Mouse (Mus musculus): ENCODE results near the gene Tead1.

Gene Tead1

DNA sequence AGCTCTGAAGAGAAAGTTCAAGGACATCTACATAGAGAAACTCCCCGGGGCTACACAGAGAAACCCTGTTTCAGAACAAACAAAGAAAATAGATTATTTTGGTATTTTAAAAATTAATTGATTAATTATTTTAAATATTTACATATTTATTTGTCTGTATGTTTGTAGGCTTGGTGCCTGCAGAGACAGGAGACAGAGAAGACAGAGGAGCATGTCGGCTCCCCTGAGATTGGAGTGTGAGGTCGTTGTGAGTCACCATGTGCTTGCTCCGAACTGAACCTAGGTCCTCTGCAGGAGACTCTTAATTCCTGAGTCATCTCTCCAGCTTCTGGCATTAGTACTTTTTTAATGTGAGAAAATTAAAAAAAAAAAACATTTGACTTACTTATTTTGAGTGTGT is 24.2 kb downstream of the Tead1 start:
- no peaks in the 10 kb centered on the region for H3K27me3 ChIP-seq (ENCODE audit: control insufficient read depth, insufficient read depth, low read length, poor library complexity, severe bottlenecking)
- H3K36me3 ChIP-seq (ENCODE audit: control insufficient read depth, insufficient read depth, low read length, poor library complexity, severe bottlenecking): no peaks in the 10 kb centered on the region
- no peak for DNase-seq (ENCODE audit: low read depth, low spot score)

GRCm38 (mm10) chr7:112705870-112706269 is 26.8 kb downstream of the Tead1 start:
- Histone ChIP-seq H3K27me3 (ENCODE audit: control insufficient read depth, insufficient read depth, low read length, poor library complexity, severe bottlenecking) (no peaks in the 10 kb centered on the region), H3K36me3 (ENCODE audit: control insufficient read depth, insufficient read depth, low read length, poor library complexity, severe bottlenecking) (no peaks in the 10 kb centered on the region)
- DNase-seq (ENCODE audit: low read depth, low spot score): no peak

DNA sequence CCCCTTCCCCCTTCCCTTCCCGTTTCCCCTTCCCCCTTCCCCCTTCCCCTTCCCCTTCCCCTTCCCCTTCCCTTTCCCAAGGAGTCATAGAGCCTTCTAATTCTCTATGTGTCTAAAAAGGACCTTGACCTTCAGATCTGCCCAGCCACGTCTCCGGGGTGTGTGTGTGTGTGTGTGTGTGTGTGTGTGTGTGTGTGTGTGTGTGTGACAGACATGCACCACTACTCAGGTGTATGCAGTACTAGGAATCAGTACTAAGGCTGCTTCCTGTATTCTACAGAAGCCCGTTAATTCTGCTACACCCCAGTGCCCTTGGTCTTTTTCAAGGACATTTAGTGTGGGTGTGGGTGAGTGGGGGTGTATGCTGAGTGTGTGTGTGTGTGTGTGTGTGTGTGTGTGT is 27.6 kb downstream of the Tead1 start:
- DNase-seq (ENCODE audit: low read depth, low spot score): no peak

GRCm38 (mm10) chr7:112710409-112711107 is 31.4 kb downstream of the Tead1 start:
- no peak for DNase-seq (ENCODE audit: low read depth, low spot score)
- Histone ChIP-seq H3K27me3 (ENCODE audit: control insufficient read depth, insufficient read depth, low read length, poor library complexity, severe bottlenecking) (no peaks in the 10 kb centered on the region), H3K36me3 (ENCODE audit: control insufficient read depth, insufficient read depth, low read length, poor library complexity, severe bottlenecking) (no peaks in the 10 kb centered on the region)

More for the DNA sequence above, 27.6 kb downstream of the Tead1 start:
- Histone ChIP-seq H3K27me3 (ENCODE audit: control insufficient read depth, insufficient read depth, low read length, poor library complexity, severe bottlenecking) (no peaks in the 10 kb centered on the region), H3K36me3 (ENCODE audit: control insufficient read depth, insufficient read depth, low read length, poor library complexity, severe bottlenecking) (no peaks in the 10 kb centered on the region)

- DNase-seq (ENCODE audit: low read depth, low spot score): no peak
- H3K27me3 ChIP-seq (ENCODE audit: control insufficient read depth, insufficient read depth, low read length, poor library complexity, severe bottlenecking): no peaks in the 10 kb centered on the region
- no peaks in the 10 kb centered on the region for H3K36me3 ChIP-seq (ENCODE audit: control insufficient read depth, insufficient read depth, low read length, poor library complexity, severe bottlenecking)
Measured at GRCm38 (mm10) chr7:112711977-112712376, 32.9 kb downstream of the Tead1 start.

GRCm38 (mm10) chr7:112713509-112713908 is 34.4 kb downstream of the Tead1 start:
- no peaks in the 10 kb centered on the region for H3K27me3 ChIP-seq (ENCODE audit: control insufficient read depth, insufficient read depth, low read length, poor library complexity, severe bottlenecking)
- no peak for DNase-seq (ENCODE audit: low read depth, low spot score)
- no peaks in the 10 kb centered on the region for H3K36me3 ChIP-seq (ENCODE audit: control insufficient read depth, insufficient read depth, low read length, poor library complexity, severe bottlenecking)

DNA sequence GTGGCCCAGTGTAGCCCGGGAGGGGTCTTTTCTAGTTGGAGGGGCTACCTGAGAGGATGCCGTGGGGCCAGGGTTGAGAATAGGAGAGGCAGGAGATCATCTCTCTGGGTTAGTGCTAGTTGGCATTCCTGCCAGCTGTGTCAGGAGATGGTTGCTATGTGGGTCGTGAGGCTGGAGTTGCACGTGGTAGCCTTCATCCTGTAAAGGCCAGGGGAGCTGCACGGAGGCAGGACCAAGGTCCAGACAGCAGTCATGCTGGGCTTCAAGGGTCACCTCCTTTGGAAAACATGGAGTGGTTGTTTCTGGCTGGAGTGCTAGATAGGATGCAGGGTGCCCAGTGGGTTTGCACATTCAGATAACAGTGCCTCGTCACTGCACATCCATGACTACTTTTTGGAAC is 35.7 kb downstream of the Tead1 start:
- H3K36me3 ChIP-seq (ENCODE audit: control insufficient read depth, insufficient read depth, low read length, poor library complexity, severe bottlenecking): no peaks in the 10 kb centered on the region
- H3K27me3 ChIP-seq (ENCODE audit: control insufficient read depth, insufficient read depth, low read length, poor library complexity, severe bottlenecking): no peaks in the 10 kb centered on the region
- DNase-seq (ENCODE audit: low read depth, low spot score): no peak

DNA sequence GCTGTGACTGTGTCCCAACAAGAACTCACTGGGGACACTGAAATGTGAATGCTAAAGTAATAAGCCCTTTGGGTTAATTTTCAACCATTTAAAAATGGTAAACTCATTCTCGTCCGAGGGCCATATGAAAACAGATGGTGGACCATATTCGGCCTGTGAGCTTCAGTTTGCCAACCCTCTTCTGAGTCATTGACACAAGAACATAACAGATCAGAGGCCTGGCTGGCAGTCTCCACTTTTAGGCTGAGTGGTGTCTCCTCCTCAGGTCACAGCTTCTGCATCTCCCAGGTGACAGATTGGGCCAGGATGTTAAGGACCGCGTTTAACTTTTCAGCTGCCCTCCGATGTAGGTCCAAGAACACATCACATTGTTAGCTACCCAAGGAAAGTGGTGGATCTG is 37.6 kb downstream of the Tead1 start:
- no peaks in the 10 kb centered on the region for H3K27me3 ChIP-seq (ENCODE audit: control insufficient read depth, insufficient read depth, low read length, poor library complexity, severe bottlenecking)
- no peaks in the 10 kb centered on the region for H3K36me3 ChIP-seq (ENCODE audit: control insufficient read depth, insufficient read depth, low read length, poor library complexity, severe bottlenecking)
- no peak for DNase-seq (ENCODE audit: low read depth, low spot score)

GRCm38 (mm10) chr7:112717676-112718075 is 38.6 kb downstream of the Tead1 start:
- Histone ChIP-seq H3K36me3 (ENCODE audit: control insufficient read depth, insufficient read depth, low read length, poor library complexity, severe bottlenecking) (no peaks in the 10 kb centered on the region), H3K27me3 (ENCODE audit: control insufficient read depth, insufficient read depth, low read length, poor library complexity, severe bottlenecking) (no peaks in the 10 kb centered on the region)
- DNase-seq (ENCODE audit: low read depth, low spot score): no peak

GRCm38 (mm10) chr7:112719394-112720142 is 40.5 kb downstream of the Tead1 start:
- H3K27me3 ChIP-seq (ENCODE audit: control insufficient read depth, insufficient read depth, low read length, poor library complexity, severe bottlenecking): no peaks in the 10 kb centered on the region
- no peak for DNase-seq (ENCODE audit: low read depth, low spot score)
- H3K36me3 ChIP-seq (ENCODE audit: control insufficient read depth, insufficient read depth, low read length, poor library complexity, severe bottlenecking): no peaks in the 10 kb centered on the region

GRCm38 (mm10) chr7:112720143-112720988 is 41.2 kb downstream of the Tead1 start:
- no peaks in the 10 kb centered on the region for H3K36me3 ChIP-seq (ENCODE audit: control insufficient read depth, insufficient read depth, low read length, poor library complexity, severe bottlenecking)
- no peaks in the 10 kb centered on the region for H3K27me3 ChIP-seq (ENCODE audit: control insufficient read depth, insufficient read depth, low read length, poor library complexity, severe bottlenecking)
- DNase-seq (ENCODE audit: low read depth, low spot score): no peak

GRCm38 (mm10) chr7:112720989-112721337 is 41.8 kb downstream of the Tead1 start:
- DNase-seq (ENCODE audit: low read depth, low spot score): no peak
- Histone ChIP-seq H3K27me3 (ENCODE audit: control insufficient read depth, insufficient read depth, low read length, poor library complexity, severe bottlenecking) (no peaks in the 10 kb centered on the region), H3K36me3 (ENCODE audit: control insufficient read depth, insufficient read depth, low read length, poor library complexity, severe bottlenecking) (no peaks in the 10 kb centered on the region)

DNA sequence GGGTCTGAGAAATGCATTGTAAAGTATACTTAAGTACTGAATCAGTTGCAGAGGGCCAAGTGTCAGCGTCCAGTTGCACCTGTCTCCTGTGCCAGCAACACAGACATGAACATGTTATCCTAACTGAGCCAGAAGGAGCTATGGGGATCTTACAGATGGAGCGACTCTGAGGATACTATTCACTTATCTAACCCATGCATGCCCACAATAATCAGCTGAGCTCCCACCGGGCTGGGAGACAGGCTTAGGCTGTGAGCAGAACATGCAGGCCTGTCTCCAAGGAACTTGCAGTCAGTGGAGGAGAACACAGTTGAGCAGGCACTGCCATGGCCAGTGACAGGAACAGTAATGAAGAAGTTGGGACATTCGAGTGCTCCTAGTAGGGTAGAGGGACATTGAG is 42.7 kb downstream of the Tead1 start:
- DNase-seq (ENCODE audit: low read depth, low spot score): no peak
- no peaks in the 10 kb centered on the region for H3K27me3 ChIP-seq (ENCODE audit: control insufficient read depth, insufficient read depth, low read length, poor library complexity, severe bottlenecking)

GRCm38 (mm10) chr7:112728399-112728798 is 49.3 kb downstream of the Tead1 start:
- DNase-seq (ENCODE audit: low read depth, low spot score): no peak
- H3K36me3 ChIP-seq (ENCODE audit: control insufficient read depth, insufficient read depth, low read length, poor library complexity, severe bottlenecking): no peaks in the 10 kb centered on the region
- H3K27me3 ChIP-seq (ENCODE audit: control insufficient read depth, insufficient read depth, low read length, poor library complexity, severe bottlenecking): no peaks in the 10 kb centered on the region

More for the DNA sequence above, 42.7 kb downstream of the Tead1 start:
- H3K36me3 ChIP-seq (ENCODE audit: control insufficient read depth, insufficient read depth, low read length, poor library complexity, severe bottlenecking): no peaks in the 10 kb centered on the region

DNA sequence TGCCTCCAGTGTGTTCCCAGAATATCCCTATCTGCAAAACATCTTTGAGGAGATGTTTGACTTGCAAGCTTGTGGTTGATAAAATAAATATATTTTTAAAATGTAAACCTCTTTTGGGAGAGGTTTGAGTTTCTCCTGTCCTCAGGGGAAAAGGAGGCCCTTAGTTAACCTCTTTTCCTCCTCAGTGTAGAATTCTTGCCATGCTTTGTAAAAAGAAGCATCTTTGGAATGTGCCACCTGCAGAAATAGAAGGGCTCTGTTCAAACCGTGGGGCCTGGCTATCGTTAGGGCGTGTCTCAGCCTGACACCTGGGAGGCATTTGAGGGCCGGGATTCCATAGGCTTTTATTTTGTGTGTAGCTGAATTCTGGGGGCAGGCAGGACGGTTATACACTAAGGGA is 51.1 kb downstream of the Tead1 start:
- Histone ChIP-seq H3K27me3 (ENCODE audit: control insufficient read depth, insufficient read depth, low read length, poor library complexity, severe bottlenecking) (no peaks in the 10 kb centered on the region), H3K36me3 (ENCODE audit: control insufficient read depth, insufficient read depth, low read length, poor library complexity, severe bottlenecking) (no peaks in the 10 kb centered on the region)
- DNase-seq (ENCODE audit: low read depth, low spot score): no peak
